Mouse (Mus musculus) stomach, postnatal 0 days (tissue): ENCODE measurements at regions not wholly inside any gene's neighbourhood (a gene's known extent, or its start where the extent isn't known, plus 50 kb on each side); places are given as distances from the start of the nearest gene placed in this dataset.

Experiments
- CTCF ChIP-seq: IDR thresholded peaks from 2 replicates; pipeline ENCODE4 v1.5.1; 2016; ENCODE audit warnings: antibody characterized with exemption, low read depth, mild to moderate bottlenecking, moderate library complexity
- EP300 ChIP-seq: optimal IDR thresholded peaks from 2 replicates; pipeline ENCODE3; 2016; ENCODE audit warnings: antibody characterized with exemption

DNA sequence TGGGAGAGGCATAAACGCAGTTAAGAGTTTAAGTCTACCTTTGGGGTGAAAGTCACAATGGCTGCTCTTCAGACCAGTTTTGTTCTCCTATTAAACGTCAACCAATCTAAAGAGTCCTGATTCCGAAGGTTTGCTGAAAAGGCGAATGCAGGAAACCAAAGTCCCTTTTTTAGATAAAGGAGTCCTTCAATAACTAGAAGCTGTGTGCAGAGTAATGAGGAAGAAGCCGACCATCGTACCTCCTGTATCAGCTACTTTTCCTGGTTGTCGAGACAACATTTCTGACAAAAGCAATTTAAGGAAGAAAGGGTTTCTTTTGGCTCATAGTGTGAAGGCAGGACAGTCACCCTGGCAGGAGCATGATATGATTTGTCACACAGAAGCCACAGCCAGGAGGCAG lies 252.9 kb upstream of the Nr2f2 start:
- TF ChIP-seq CTCF, result no peak
- no peak for TF ChIP-seq EP300
